Mouse (Mus musculus) myocyte (in vitro differentiated cells): Measurements from ENCODE around the gene Mup5.

ENCODE experiments used
- CEBPB ChIP-seq: IDR thresholded peaks from 2 replicates; pipeline ENCODE4 v1.6.1; 2011; ENCODE audit warnings: mild to moderate bottlenecking, moderate library complexity; ENCODE audit not compliant: poor library complexity, insufficient read depth, severe bottlenecking
- MYOD1 ChIP-seq, 3 experiments: IDR thresholded peaks; one replicate each; pipeline ENCODE4 v1.6.1; 2011; ENCODE audit warnings: control low read depth in 2 of 3, low read depth in 2 of 3, mild to moderate bottlenecking in 2 of 3, moderate library complexity in 1 of 3; ENCODE audit not compliant: insufficient read length in 2 of 3, control insufficient read depth in 1 of 3
- MYOG ChIP-seq, 3 experiments: IDR thresholded peaks; one replicate each; pipeline ENCODE4 v1.6.1; 2011; ENCODE audit warnings: control low read depth in 2 of 3, low read depth in 2 of 3, mild to moderate bottlenecking in 2 of 3; ENCODE audit not compliant: insufficient read length in 2 of 3, control insufficient read depth in 1 of 3, insufficient read depth in 1 of 3
- POLR2A ChIP-seq: IDR thresholded peaks from one replicate; pipeline ENCODE4 v1.6.1; 2011; ENCODE audit warnings: low read depth, mild to moderate bottlenecking, control low read depth, moderate library complexity; ENCODE audit not compliant: insufficient read length
- TCF12 ChIP-seq: IDR thresholded peaks from one replicate; pipeline ENCODE4 v1.6.1; 2011; ENCODE audit warnings: mild to moderate bottlenecking, control low read depth; ENCODE audit not compliant: poor library complexity, insufficient read depth, severe bottlenecking
- USF1 ChIP-seq: IDR thresholded peaks from one replicate; pipeline ENCODE4 v1.6.1; 2011; ENCODE audit warnings: low read depth, mild to moderate bottlenecking, control low read depth, moderate library complexity

GRCm38 (mm10) chr4:61855344-61855743, 20.3 kb upstream of the Mup5 start:
- TF ChIP-seq CEBPB: no peak
- no peak for TF ChIP-seq POLR2A
- TF ChIP-seq MYOD1 (IDR thresholded peaks at IDR 0.05; ENCODE audit: control insufficient read depth in 1 of 3, insufficient read length in 2 of 3, low read depth in 2 of 3): no peak
- no peak for TF ChIP-seq USF1
- TF ChIP-seq TCF12: no peak
- no peak for TF ChIP-seq MYOG (IDR thresholded peaks at IDR 0.05; ENCODE audit: control insufficient read depth in 1 of 3, insufficient read depth in 1 of 3, insufficient read length in 2 of 3, low read depth in 2 of 3)
